Mouse (Mus musculus): Measurements from ENCODE around the gene Cfap70.

Cfap70 gene

DNA sequence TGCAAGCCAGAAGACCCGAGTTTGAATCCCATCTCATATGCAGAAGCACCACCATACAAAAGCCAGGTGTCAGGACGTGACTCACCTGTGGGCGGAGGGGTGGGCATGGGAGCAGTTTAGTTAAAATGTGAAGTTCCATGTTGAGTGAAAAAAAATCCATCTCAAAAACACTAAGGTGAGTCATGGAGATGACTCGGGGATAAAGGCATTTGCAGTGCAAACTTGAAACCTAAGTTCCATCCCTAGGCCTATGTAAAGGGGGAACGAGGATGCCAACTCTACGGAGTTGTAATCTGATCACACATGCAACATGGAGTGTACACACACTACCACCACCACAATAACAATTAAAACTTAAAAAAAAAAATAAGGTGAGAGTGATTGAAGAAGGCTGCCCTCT lies 29.0 kb downstream of the Cfap70 start:
- no peak for DNase-seq (ENCODE audit: low spot score)

DNA sequence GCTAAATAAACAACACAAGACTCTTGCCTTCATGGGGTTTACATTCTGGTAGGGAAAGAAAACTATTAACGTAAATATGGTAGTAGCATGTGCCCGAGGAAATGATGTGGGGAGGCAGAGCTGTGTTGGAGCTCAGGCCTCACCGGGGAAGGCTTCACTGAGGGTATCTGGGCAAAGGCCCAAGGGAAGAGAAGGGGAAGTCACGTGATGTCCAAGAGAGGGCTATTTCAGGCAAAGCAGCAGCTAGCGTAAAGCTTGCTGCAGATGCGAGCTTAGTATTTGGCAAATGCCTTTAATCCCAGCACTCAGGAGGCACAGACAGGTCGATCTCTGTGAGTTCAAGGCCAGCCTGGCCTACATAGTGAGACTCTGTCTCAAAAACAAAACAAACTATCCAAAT lies 29.8 kb downstream of the Cfap70 start:
- no peak for DNase-seq (ENCODE audit: low spot score)

DNA sequence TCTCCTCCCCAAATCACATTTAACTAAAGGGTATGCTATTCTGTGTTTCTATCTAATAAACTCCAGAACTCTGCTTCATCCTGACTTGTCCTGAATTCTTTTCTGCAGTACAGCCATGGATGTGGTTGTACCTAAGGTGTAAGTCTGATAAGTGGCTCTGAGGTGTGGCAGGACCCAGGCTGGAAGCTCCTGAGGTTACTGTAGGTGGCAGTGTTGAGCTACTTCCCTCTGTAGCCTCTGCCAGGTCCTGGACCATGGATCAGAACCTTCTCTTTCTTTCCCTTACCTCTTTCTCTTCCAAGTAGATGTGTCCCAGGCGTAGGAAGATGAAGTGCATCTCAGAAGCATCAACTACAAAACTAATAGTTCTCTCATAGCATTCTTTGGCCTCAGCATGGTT lies 52.0 kb downstream of the Cfap70 start:
- DNase-seq (ENCODE audit: low spot score): peak; percentile 53

DNA sequence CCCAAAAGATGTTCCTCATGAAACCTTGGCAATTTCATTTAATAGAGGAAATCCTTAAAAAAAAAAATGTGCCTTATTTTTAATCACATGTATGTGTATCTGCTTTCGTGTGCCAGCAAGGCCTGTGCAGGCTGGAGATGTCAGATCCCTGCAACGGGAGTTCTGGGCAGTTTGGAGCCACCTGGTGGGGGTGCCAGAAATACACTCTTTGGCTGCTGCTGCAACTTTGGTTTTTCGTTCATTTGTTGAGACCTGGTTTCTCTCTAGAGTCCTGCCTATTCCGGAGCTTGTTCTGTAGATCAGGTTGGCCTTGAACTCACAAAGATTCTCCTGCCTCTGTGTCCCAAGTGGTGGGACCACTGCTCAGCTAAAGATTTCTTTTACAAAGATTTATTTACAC lies 53.2 kb downstream of the Cfap70 start:
- DNase-seq (ENCODE audit: low spot score): no peak

DNA sequence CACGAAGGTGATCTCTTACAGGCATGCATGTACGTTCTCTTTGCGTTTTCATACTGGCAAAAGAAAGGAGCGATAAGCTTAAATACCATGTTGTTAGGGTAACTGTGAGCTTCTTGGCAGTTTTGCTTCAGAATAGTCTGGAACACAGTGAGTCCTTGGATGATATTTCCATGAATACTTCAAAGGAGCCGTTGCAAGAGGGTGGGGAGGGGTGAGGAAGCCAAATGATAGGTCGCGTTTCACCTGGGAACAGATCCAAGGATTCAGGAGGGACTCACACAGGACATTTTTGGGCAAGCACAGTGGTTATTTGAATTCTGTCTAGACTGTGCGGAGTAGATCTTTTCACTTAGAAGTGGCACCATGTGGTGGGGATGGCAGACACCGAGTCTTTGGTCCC lies 54.8 kb downstream of the Cfap70 start:
- DNase-seq (ENCODE audit: low spot score): no peak

DNA sequence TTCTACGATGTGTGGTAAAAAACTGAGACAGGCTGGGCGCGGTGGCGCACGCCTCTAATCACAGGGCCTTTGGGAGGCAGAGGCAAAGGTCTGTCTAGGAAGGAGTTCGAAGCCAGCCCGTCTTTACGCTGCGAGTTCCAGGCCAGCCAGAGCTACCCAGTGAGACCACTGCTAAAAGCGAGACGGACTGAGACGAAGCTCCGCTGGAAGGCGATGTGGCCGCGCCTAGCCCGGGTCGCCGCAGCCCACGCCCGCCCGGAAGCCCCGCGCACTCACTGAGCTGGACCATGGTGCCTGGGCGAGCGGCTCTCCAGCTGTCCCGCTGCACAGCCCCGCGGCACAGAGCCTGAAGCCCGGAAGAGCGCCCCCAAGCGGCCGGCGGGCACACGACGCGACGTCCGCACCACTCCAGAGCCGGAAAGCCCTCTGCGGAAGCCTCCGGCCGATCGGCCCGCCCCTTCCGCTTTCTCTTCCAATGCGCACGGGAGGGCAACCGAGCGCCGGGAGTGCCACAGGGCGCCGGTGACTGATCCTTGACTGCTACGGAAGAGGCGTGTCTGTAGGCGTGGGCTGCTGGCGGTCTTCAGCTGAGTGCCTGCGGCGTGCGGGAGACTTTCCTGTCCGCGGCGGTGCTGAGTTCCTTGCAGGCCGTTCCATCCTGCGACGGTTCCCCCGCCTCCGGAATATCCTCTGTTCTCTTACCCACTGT lies 58.7 kb downstream of the Cfap70 start, which contains the start of gene Mrps16:
Gene Mrps16, minus strand, starts transcription at position 430 of the 709 bp plus-strand sequence.
- DNase-seq (ENCODE audit: low spot score): peak; percentile 96

DNA sequence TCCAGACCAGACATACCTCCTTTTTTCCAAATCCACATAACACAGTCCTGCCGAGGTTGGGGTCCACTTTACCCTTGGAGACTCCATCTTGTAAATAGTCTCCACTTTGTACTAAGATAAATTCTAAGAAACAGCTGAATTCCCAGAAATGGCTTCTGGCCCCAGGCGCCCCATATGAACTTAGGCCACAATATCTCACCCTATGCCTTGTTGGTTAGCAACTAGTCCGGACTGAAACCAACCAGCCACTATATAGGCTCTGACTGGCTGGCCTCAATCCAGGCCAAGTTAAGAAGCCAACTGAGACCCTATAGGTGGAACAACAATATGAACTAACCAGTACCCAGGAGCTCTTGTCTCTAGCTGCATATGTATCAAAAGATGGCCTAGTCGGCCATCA lies 59.7 kb downstream of the Cfap70 start:
- peak; percentile 54 for DNase-seq (ENCODE audit: low spot score)

DNA sequence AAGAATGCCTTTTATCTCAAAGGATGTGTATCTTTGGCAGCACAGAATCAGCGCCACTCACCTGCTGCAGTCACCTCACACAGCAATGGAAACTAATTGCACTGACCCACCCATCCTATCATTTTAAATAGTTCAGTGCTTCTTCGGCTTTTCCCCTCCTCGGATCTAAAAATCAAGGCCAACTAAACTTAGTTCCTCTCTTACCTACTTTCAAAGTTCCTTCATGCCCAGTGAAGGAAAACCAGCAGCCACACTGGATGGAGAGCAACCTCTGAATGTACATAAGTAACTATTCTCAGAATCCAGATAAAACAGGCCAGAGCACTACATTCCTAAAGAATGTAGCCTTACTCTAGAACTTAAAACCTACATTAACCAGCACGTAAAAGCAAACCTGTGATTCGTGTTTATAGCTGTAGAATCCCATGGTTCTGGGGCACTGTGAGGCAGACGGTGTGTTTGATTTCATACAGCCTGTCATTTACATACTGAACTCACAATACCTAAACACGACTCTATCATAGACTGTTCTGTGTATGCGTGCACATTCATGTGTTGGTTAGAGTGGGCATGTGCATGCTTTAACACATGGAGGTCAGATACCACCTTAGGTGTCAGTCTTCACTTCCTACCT lies 62.5 kb downstream of the Cfap70 start:
- DNase-seq (ENCODE audit: low spot score): no peak

DNA sequence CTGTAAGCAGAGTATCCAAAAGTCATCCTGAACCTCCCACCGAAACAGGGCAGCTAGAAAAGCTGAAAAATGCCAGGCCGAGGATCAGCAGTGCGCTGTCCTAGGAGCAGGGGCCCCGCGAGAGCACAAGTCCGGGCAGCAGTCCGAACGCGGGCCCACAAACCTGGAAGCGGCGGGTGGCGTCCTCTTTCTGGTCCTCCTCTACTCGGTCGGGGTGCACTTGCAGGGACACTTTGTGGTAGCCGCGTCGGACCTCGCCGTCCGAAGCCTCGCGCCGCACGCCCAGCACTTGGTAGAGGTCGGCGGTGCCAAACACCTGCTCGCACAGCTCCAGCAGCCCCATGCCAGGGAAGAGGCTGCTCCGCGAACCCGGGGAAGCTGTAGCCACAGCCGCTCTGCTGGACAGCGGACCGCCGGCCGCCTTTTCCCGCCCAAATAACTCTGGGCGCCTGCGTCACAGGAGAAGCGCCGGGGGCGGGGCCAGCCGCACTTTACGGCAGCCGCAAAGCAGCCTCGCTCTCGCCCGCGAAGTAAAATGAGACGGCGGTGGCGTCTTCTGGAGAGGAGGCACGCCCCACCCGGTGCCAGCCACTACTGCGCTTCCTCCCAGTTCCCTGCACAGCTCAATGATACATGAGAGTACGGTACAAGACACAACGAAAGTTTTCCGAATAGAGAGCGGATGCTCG lies 63.4 kb downstream of the Cfap70 start, which contains the start of gene Dnajc9:
Gene Dnajc9, minus strand, starts transcription at position 470 of the 689 bp plus-strand sequence.
- peak; percentile 90 for DNase-seq (ENCODE audit: low spot score)

DNA sequence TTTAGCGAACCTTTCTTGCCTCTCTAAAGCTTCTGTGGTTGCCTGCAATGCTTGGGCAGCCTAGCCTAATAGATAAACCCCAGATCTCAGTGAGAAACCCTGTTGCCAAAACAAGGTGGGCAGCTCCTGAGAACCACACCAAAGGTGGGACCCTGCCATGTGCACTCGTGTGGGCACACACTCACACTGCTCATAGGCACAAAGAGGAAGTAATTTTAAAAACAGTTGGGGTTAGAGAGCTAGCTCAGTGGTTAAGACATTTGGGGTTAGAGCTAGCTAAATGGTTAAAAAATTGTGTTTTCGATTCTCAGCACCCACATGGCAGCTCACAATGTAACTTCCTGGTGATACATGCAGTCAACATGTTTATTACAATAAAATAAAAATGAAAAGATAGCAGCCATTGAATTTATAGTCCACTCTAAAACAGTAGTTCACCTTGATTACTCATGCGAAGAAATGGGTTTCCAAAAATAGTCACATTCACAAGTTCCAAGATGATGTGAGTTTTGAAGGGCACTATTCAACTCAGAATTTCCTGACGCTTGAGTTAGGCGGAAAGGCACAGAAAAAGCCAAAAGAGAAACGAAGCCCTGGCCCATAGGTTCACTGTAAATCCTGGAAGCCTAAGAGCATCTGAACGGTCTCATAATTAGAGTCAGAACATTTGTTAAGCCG lies 72.1 kb downstream of the Cfap70 start:
- no peak for DNase-seq (ENCODE audit: low spot score)

DNA sequence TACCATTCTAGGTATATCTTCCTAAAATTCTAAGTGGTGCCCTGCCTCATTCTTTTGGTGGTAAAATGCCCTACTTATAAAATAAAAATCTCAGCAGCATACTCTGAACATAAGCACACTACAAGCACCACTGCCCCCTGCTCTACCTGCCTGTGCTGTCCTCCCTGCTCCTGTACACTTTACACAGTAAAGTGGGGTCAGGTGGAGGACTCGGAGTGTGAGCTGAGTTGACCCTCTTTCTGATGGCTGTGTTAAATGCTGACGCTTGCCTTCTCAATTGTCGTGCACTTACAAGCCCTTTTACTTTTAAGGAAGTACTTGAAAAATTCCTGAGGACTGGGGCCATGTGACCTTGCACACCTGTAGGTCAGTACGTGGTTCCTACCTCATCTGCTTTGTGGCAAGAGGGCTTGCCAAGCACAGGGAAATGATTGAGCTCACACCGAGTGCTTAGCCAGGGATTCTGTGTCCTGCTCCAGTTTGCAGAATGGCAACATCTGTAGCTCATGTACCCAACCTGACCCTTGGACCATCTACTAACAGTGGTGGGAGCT lies 72.9 kb downstream of the Cfap70 start:
- no peak for DNase-seq (ENCODE audit: low spot score)

DNA sequence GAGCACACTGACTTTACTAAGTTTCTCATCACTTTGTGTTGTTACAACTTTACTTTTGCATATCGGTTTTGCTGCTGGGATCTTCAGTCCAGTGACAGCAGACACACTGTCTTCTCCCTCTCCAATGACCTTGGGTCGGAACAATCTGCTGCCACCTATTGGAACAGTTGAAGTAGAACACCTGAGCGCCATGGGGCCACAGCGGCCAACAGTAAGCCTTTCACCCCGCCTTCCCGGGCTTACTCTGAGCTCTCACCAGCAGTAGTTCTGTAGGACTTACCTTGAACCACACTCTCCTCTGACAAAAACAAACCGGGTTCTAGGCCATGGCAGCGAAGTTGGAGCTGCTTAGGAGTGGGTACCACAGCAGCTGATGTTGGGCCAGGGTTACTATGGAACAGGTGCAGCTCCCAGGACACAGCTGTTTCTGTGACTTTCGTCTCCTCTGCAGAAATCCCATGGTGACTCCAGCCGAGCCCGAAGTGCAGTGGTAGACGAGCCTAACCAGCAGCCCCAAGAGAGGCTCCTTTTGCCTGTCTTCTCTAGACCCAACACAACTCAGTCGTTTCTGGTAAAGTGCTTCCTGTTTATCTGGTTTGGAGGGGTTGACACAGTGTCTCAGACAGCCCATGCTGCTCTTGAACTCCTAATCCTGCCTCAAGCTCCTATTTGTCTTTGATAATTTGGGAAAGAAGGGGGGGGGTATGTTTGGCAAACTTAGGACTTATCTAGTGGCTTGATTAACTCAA lies 73.5 kb downstream of the Cfap70 start:
- peak; percentile 50 for DNase-seq (ENCODE audit: low spot score)

DNA sequence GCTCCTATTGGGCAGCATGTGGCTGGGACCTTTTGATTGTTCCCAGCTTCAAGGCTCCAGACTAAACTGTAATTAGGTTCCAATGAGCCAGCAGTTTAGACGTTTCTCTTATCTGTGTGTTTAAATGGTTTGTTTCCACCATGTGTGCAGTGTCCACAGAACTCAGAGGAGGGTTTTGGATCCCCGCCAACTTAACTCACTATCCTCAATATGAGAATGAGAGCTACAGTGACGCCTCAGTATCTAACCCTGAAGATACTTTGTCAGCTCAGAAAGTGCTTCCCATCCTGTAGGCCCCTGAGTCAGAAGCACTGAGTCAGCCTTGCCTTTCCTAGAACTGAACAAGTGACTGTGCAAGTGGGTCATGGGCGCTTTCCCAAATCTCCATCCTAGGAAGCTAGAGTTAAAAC lies 74.9 kb downstream of the Cfap70 start:
- no peak for DNase-seq (ENCODE audit: low spot score)

DNA sequence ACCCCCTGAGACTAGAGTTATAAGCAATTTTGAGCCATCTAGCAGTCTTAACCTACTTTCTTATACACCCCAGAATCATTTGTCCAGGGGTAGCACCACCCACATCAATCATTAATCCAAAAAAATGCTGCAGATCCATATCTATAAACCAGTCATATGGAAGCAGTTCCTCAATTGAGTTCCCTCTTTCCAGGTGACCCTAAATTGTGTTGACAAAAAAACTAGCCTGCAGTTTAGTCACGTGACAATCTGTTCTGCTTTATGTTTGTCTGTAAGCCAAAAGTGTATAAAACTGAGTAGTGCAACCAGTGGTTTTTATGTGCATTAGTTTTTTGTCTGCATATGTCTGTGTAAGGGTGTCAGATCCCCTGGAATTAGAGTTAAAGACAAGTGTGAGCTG lies 80.2 kb downstream of the Cfap70 start:
- DNase-seq (ENCODE audit: low spot score): no peak

DNA sequence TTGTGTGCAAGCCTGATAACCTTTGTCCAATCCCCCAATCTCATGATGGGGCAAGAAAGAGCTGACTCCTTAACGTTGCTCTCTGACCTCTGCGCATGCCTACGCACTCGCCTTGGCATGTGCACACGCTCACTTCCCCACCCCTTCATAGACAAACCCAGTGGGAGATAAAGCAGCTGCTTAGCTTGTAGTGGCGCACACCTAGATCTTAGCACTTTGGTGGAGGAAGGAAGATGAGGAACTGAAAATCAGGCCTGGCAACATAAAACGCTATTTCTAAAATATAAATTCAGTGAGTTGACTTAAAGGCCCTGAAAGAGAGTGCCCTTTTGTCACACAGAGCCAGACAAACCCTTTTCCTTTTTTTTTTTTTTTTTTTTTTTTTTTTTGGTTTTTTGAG lies 81.2 kb downstream of the Cfap70 start:
- no peak for DNase-seq (ENCODE audit: low spot score)

DNA sequence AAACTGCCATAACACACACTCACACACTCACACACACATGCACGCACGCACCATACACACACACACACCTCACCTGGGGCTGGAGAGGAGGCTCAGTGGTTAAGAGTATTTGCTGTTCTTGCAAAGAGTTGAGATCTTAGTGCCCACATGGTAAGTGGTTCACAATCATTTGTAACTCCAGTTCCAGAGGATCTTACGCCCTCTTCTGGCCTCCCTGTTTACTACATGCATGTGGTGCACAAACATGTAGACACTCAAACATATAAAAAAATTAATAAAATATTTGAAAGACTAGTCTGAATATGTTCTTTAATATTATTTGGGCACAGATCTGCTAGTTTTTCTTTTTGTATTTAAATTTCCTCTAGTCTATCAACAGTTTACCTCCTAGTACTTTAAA lies 83.8 kb downstream of the Cfap70 start:
- peak; percentile 22 for DNase-seq (ENCODE audit: low spot score)

DNA sequence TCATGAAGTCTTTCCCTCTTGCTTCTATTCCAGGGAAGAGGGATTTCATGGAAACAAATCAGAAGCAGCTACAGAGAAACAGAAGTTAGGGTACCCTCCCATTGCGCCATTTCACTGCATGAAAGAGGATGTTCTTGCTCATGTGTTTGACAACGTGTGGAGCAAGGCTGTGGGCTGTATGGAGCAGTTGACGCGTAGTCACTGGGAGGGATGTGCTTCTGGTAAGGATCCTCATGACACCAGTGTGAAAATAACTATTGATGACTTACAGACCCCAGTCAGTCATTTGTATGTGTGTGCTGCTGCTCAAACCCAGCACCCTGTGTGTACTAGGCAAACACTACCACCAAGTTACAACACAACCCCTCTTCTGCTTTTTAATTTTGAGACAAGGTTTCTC lies 88.8 kb downstream of the Cfap70 start:
- no peak for DNase-seq (ENCODE audit: low spot score)

DNA sequence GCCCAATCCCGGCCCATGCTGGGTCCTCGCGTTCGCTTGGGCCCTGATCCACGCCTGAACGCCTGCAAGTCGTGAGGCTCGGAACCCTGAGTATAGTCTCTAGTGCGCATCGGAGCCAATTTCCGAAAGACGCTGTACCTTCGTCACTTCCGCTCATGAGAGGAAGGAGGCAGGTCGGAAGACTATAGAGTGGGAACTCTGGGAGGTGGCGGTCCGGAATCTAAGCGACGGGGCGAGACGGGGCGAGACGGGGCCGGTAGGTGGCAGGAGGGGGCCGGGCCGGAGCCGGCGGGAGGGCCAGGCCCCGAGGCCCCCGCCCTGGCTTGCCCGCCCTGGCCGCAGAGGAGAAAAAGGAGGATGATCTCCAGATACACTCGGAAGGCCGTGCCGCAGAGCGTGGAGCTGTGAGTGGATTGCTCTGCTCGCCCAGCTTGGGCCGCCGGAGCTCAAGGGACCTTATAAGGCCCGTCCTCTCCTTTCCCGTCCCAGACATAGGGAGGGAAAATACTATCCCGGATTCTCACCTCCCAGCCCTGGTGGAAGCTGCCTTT lies 104.0 kb downstream of the Cfap70 start, which contains the start of the genes Ecd and Fam149b:
Gene Ecd, minus strand, starts transcription at position 131 of the 551 bp plus-strand sequence.
Gene Fam149b, plus strand, starts transcription at position 172 of the 551 bp plus-strand sequence.
- peak; percentile 97 for DNase-seq (ENCODE audit: low spot score)

DNA sequence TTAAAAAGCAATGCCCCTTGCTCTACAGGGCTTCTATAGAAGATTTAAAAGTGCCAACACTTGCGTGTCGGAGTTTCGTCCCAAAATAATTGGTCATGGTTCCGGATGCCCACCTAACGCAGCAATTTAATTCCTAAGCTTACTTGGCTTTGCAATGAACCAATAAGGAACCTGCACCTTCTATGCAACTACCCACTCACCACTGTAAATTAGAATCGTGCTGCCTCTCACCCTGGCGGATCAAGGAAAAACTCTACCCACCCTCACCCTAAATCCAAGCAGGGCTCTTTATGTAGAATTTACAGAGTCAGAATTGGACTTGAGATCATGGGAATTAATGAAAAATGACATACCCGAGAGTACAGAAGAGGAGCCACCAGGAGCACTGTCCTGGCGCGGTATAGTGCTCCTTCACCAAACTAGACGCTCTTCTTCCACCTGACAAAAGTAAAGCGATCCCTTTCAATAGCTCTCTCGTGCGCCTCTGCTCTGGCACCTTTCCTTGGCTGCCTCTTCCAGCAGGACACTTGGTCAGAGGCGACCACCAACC lies 104.5 kb downstream of the Cfap70 start:
- DNase-seq (ENCODE audit: low spot score): no peak

DNA sequence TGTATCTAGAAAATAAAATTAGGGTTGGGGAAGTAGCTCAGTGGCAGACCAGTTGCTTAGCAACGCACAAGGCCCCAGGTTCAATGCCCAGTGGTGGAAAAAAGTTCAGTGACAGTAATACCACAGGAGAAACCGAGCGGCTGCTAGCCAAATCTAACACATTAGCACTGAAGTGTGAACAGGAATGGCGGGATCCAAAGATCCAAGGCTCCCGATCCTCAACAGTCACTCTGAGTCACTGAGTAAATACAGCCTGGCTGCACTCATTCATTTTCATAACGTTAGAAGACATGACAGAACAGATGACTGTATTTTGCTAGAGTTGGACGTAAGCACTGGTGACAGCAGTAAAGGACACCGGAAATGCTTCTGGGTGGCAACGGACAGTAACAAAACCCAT lies 106.1 kb downstream of the Cfap70 start:
- no peak for DNase-seq (ENCODE audit: low spot score)
